Mouse (Mus musculus) E14TG2a.4 (cell line): ENCODE measurements around the gene Ckap4.
"Not testable (repeated sequence)": the region's sequence is repeated elsewhere in the genome, so short reads cannot be mapped to it uniquely, and the experiment has no call there.

Experiments
- H3K27me3 ChIP-seq: 2 replicates; pipeline ENCODE4 v1.6.1; 2014; ENCODE audit warnings: low read length, control low read depth; ENCODE audit not compliant: insufficient read depth
- H3K36me3 ChIP-seq: 2 replicates; pipeline ENCODE4 v1.6.1; 2014; ENCODE audit warnings: low read length, control low read depth; ENCODE audit not compliant: insufficient read depth
- H3K4me1 ChIP-seq: replicated peaks from 2 replicates; pipeline ENCODE4 v1.6.1; 2014; ENCODE audit warnings: low read depth, low read length, control low read depth
- H3K4me3 ChIP-seq: replicated peaks from 2 replicates; pipeline ENCODE4 v1.5.1; 2014; ENCODE audit warnings: mild to moderate bottlenecking, low read length
- H3K9me3 ChIP-seq: 2 replicates; pipeline ENCODE4 v1.6.1; 2014; ENCODE audit warnings: low read length, control low read depth
- CTCF ChIP-seq: conservative IDR thresholded peaks from 2 replicates; pipeline ENCODE4 v1.5.1; 2014; ENCODE audit warnings: low read length
- NANOG ChIP-seq: IDR thresholded peaks from 2 replicates; pipeline ENCODE4 v1.6.1; 2014; ENCODE audit warnings: borderline replicate concordance, low read length, mixed read lengths
- POU5F1 ChIP-seq: IDR thresholded peaks from 2 replicates; pipeline ENCODE4 v1.6.1; 2014; ENCODE audit warnings: low read length, borderline replicate concordance

Ckap4 gene

DNA sequence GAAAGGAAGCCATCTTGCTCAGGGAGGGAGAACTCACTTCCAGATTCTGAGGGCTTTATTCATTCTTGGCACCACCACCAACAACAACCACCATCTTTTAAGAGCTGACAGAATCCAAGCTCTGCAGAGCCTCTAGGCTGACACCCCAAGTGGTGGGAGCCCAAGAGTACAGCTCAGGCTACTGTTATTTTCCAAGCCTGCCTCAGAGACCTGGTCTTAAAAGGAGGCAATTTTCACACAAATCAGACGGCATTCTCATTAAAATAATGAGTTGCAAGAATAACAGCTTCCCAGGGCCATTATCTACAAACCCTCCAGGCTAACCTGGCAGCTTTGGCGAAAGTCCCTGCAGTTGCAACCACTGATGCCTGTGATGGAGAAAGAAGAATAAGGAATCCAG, 37.1 kb downstream of the Ckap4 start:
- Histone ChIP-seq H3K27me3 (no peaks in the 10 kb centered on the region), H3K36me3 (no peaks in the 10 kb centered on the region), H3K4me3 (no peak overlapping the region), H3K9me3 (no peaks in the 10 kb centered on the region), H3K4me1 (0 out of 2 replicates have a peak, but pooled peaks cover 3% of the 10 kb centered on the region)
- TF ChIP-seq POU5F1 (no peak), CTCF (no peak), NANOG (no peak)

DNA sequence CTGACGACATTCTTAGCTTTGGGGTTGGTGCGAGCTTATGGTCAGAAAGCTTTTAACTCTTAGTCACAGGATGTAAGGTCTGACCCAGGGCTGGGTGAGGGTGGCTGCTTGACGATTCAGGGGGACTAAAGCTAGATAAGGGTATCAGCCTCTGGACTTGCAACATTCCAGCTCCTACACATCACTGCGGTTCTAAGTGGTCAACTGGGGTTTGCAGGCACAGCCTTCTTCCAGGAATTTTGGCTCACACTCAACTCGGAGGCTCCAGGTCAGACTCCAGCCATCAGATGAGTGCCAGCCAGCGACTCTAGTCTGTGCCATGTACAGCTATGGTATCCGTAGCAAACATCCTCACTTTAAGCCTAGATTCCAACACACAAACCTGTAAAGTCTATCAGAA, 39.4 kb downstream of the Ckap4 start:
- no peak for TF ChIP-seq CTCF
- TF ChIP-seq NANOG = no peak
- no peak for TF ChIP-seq POU5F1
- no peaks in the 10 kb centered on the region for H3K27me3 ChIP-seq
- no peaks in the 10 kb centered on the region for H3K36me3 ChIP-seq
- H3K4me3 ChIP-seq = no peak overlapping the region
- H3K9me3 ChIP-seq = no peaks in the 10 kb centered on the region
- H3K4me1 ChIP-seq = no peaks in the 10 kb centered on the region

DNA sequence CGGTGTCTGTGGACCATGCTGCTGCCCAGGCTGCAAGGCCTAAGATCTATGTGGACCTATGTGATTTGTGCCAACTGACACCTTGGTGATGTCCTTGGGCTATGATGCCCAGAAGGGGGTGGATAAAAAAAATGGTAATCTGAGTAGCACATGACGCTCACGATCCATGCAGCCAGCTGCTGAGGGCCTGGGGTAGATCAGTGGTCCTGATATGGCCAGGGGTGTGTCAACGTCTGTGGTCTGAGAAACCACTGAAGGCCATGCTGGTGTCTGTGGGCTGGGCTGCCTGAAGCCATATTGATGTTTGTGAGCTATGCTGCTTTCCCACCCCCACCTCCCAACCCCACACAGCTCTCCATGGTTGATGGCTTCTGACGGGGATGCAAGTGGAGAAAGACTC, 43.7 kb downstream of the Ckap4 start:
- TF ChIP-seq NANOG (no peak), CTCF (no peak), POU5F1 (no peak)

DNA sequence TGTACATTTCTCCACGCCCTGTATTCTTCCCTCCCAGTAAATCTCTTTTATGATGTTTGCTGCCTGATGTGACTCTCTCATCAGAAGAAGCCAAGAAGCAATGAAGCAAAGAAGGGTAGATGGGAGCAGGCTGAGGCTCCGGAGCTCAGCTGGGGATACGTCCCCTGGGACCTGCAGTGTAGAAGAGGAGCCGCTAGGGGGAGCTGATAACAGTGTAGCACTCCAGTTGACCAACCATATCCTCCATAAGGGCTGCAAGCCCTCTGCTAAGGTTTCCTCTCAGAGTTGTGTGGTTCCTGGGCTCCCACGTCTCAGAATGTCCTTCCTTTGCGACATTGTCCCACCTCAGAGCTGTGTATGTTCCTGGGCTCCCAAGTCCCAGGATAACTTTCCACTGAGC, 45.5 kb downstream of the Ckap4 start:
- TF ChIP-seq NANOG (no peak), CTCF (peak; percentile 92)
- Histone ChIP-seq H3K27me3 (no peaks in the 10 kb centered on the region), H3K4me3 (no peak overlapping the region), H3K36me3 (no peaks in the 10 kb centered on the region), H3K4me1 (no peaks in the 10 kb centered on the region), H3K9me3 (peaks cover 6% of the 10 kb centered on the region)

More for the DNA sequence above, 43.7 kb downstream of the Ckap4 start:
- Histone ChIP-seq H3K27me3 (no peaks in the 10 kb centered on the region), H3K36me3 (no peaks in the 10 kb centered on the region), H3K4me1 (no peaks in the 10 kb centered on the region), H3K9me3 (peaks cover under 1% of the 10 kb centered on the region), H3K4me3 (no peak overlapping the region)

DNA sequence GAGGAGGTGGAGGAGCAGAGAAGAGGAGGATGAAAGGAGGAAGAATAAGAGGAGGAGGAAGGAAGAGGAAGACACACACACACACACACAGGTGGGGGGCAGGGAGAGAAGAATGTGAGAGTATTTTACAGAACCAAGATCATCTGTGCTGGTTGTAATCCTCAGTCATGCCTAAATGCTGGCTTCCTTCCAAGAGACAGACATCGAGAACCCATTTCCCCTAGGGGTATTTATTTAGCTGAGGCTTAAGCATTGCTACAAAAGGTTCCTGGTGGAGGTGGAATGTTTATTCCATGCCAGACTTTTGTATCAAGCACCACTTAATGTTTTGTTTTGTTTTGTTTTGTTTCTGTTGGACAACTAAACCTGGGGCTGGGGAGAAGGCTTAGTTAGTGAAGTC, 49.2 kb downstream of the Ckap4 start:
- TF ChIP-seq NANOG (no peak), CTCF (no peak), POU5F1 (no peak)
- Histone ChIP-seq H3K27me3 (no peaks in the 10 kb centered on the region), H3K36me3 (no peaks in the 10 kb centered on the region), H3K9me3 (peaks cover 6% of the 10 kb centered on the region), H3K4me3 (no peak overlapping the region), H3K4me1 (0 out of 2 replicates have a peak, but pooled peaks cover 5% of the 10 kb centered on the region)

DNA sequence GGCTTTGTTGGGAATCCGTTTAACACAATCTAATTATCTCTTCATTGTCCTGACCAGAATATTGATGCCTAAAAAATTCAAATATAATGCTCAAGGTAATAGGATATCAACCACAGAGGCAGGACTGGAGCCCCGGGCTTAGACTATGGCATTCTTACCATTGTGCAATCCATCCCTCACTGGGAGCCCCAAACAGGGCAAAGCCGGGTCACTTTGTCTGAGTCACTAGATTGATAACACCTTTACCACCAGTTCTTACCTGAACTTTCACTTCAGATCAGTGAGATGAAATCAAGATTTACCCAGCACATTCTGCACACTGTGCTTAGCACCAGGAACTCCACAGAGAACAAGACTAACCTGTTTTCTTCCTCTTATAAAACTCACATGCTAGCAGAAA, 50.3 kb downstream of the Ckap4 start:
- Histone ChIP-seq H3K4me3 (no peak overlapping the region), H3K9me3 (peaks cover 6% of the 10 kb centered on the region), H3K36me3 (no peaks in the 10 kb centered on the region), H3K4me1 (0 out of 2 replicates have a peak, but pooled peaks cover 5% of the 10 kb centered on the region), H3K27me3 (no peaks in the 10 kb centered on the region)
- no peak for TF ChIP-seq NANOG
- TF ChIP-seq POU5F1 = no peak
- TF ChIP-seq CTCF = no peak

- H3K4me3 ChIP-seq = no peak overlapping the region
- 0 out of 2 replicates have a peak, but pooled peaks cover 5% of the 10 kb centered on the region for H3K4me1 ChIP-seq
- no peak for TF ChIP-seq POU5F1
- no peak for TF ChIP-seq NANOG
- no peaks in the 10 kb centered on the region for H3K36me3 ChIP-seq
- peaks cover 6% of the 10 kb centered on the region for H3K9me3 ChIP-seq
- H3K27me3 ChIP-seq = no peaks in the 10 kb centered on the region
These were observed 50.8 kb downstream of the Ckap4 start for GRCm38 (mm10) chr10:84483069-84483468.

DNA sequence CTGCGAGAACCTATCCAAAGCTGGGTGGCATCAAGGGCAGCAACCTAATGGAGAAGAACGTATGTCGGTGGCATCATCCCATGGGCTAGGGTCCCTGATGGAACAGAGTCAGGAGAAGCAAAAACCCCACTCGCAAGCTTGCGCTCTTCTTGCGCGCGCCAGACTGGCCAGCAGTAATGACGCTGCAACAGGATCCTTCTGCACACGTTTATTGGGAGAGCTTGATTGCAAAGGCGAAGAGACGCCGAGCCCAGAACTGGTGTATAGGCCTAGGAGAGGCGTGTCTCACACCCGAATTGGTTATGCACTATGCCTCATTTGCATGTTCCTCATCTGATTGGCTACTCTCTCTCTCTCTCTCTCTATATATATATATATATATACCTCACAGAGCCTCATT, 51.4 kb downstream of the Ckap4 start:
- not testable (repeated sequence) for H3K4me3 ChIP-seq, H3K27me3 ChIP-seq, H3K36me3 ChIP-seq, H3K9me3 ChIP-seq
- peaks cover 11% of the 10 kb centered on the region for H3K4me1 ChIP-seq

GRCm38 (mm10) chr10:84481327-84481671, 52.6 kb downstream of the Ckap4 start:
- no peak overlapping the region for H3K4me3 ChIP-seq
- no peaks in the 10 kb centered on the region for H3K36me3 ChIP-seq
- H3K9me3 ChIP-seq = peaks cover 6% of the 10 kb centered on the region
- TF ChIP-seq POU5F1 = no peak
- TF ChIP-seq NANOG = no peak
- TF ChIP-seq CTCF = no peak
- H3K27me3 ChIP-seq = no peaks in the 10 kb centered on the region
- H3K4me1 ChIP-seq = peaks cover 16% of the 10 kb centered on the region
